Mouse (Mus musculus) olfactory bulb, adult 2 months (tissue): ENCODE data around the gene Ston1. TPM values are rescaled to one million over a fixed set of nuclear protein-coding genes. Genes with fewer than 3 reads are reported as not detected.

Source experiments
- H3K27ac ChIP-seq: fragments of 200-500 bp; 2 replicates; pipeline ENCODE4 v1.5.1; 2012; ENCODE audit warnings: low read depth, low read length; ENCODE audit not compliant: insufficient read depth
- H3K4me1 ChIP-seq: fragments of 200-500 bp; 2 replicates; pipeline ENCODE4 v1.6.1; 2012; ENCODE audit warnings: low read length; ENCODE audit not compliant: control insufficient read depth, insufficient read depth
- H3K4me3 ChIP-seq: fragments of 200-500 bp; 2 replicates; pipeline ENCODE4 v1.5.1; 2012; ENCODE audit warnings: mild to moderate bottlenecking, low read depth, low read length, moderate library complexity; ENCODE audit not compliant: insufficient read depth
- CTCF ChIP-seq: fragments of 200-500 bp; IDR thresholded peaks from 2 replicates; pipeline ENCODE4 v1.5.1; 2012; ENCODE audit warnings: low read depth, mild to moderate bottlenecking, low read length, moderate library complexity; ENCODE audit not compliant: insufficient read depth
- POLR2A ChIP-seq: fragments of 200-500 bp; IDR thresholded peaks from 2 replicates; pipeline ENCODE4 v1.6.1; 2012; ENCODE audit warnings: mild to moderate bottlenecking, low read depth, low read length, moderate library complexity; ENCODE audit not compliant: insufficient read depth
- WGBS: fragments of 180-500 bp; shearing (Covaris S2); methylation state at CpG from one replicate; pipeline ENCODE4 v1.1.7; 2018; 5-methylcytosine and 5-hydroxymethylcytosine counted together
- polyA plus RNA-seq: library from polyadenylated mRNA; stranded (reverse); fragments of >200 nt; gene quantifications from 2 replicates; pipeline ENCODE4 v1.2.4, GENCODE M21; 2012; ENCODE audit warnings: low replicate concordance; ENCODE audit not compliant: missing spikeins, insufficient read depth, insufficient read length

The Ston1 gene
- polyA plus RNA-seq, 1 experiment: not detected

DNA sequence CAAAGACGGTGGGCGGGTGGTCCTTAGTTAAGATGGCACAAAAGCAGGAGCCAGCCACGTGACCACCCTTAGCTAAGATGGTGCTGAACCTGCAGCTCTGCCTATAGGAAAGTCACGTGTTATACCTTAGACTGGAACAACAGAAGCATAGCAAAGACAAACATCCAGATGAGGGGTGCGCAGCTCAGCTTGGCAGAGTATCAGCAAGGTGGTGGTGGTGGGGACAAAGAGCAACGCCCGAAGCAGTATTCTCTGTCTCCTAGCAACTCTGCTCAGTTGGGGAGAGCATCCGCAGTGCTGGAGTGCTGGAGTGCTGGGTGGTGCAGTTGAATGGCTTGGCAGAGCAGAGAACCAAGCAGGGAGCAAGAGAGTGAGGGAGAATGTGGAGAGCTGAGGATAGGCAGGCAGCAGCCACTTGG lies 108.8 kb downstream of the Ston1 start:
- H3K27ac ChIP-seq: no peak overlapping the region
- peaks cover 10% of the 10 kb centered on the region for H3K4me1 ChIP-seq
- no peak overlapping the region for H3K4me3 ChIP-seq
- 45% methylated on average over 8 of the region's 8 CpGs for WGBS
- no peak for TF ChIP-seq CTCF
- no peak for TF ChIP-seq POLR2A

Other genes with a start within 250 kb of the Ston1 start
- not detected in 2 replicates for gene Foxn2, start 157.0 kb upstream of the Ston1 start, polyA plus RNA-seq
- not detected in 2 replicates for gene Ppp1r21, start 67.6 kb upstream of the Ston1 start, polyA plus RNA-seq
- gene Gtf2a1l, start 71.0 kb downstream of the Ston1 start, polyA plus RNA-seq: not detected in 2 replicates
- not detected in 2 replicates for gene Lhcgr, start 194.3 kb downstream of the Ston1 start, polyA plus RNA-seq